Mouse (Mus musculus) stomach, embryonic 16.5 days (tissue): Measurements from ENCODE around the gene Gdf15. TPM values are rescaled to one million over a fixed set of nuclear protein-coding genes. Genes with fewer than 3 reads are reported as not detected.

Source experiments
- ATAC-seq: fragments of 200-750 bp; cut with Nextera tagmentation; 2 replicates; pipeline ENCODE4 v1.8.0; 2017; ENCODE audit warnings: moderate number of reproducible peaks, moderate TSS enrichment; ENCODE audit not compliant: insufficient read depth, low FRiP score
- H3K27ac ChIP-seq: fragments of 300-500 bp; sonication (generic); 2 replicates; pipeline ENCODE4 v1.5.1; 2014; ENCODE audit warnings: low read length
- H3K27me3 ChIP-seq: fragments of 300-500 bp; sonication (generic); 2 replicates; pipeline ENCODE4 v1.6.1; 2014; ENCODE audit warnings: low read length, control low read depth, mixed read lengths; ENCODE audit not compliant: control insufficient read depth, insufficient read depth
- H3K36me3 ChIP-seq: fragments of 300-500 bp; sonication (generic); 2 replicates; pipeline ENCODE4 v1.6.1; 2014; ENCODE audit warnings: low read length; ENCODE audit not compliant: control insufficient read depth, insufficient read depth
- H3K4me1 ChIP-seq: fragments of 300-500 bp; sonication (generic); 2 replicates; pipeline ENCODE4 v1.6.1; 2014; ENCODE audit warnings: low read length, control low read depth, mixed read lengths; ENCODE audit not compliant: control insufficient read depth, insufficient read depth
- H3K4me2 ChIP-seq: fragments of 300-500 bp; sonication (generic); 2 replicates; pipeline ENCODE4 v1.6.1; 2014; ENCODE audit warnings: low read depth, low read length, mixed read lengths
- H3K4me3 ChIP-seq: fragments of 300-500 bp; sonication (generic); replicated peaks from 2 replicates; pipeline ENCODE4 v1.5.1; 2014; ENCODE audit warnings: mild to moderate bottlenecking, low read length
- H3K9ac ChIP-seq: fragments of 300-500 bp; sonication (generic); 2 replicates; pipeline ENCODE4 v1.6.1; 2014; ENCODE audit warnings: low read length
- H3K9me3 ChIP-seq: fragments of 300-500 bp; sonication (generic); replicated peaks from 2 replicates; pipeline ENCODE4 v1.6.1; 2016; ENCODE audit warnings: low read length, control low read depth; ENCODE audit not compliant: control insufficient read depth
- WGBS: fragments of 180-500 bp; shearing (Covaris S2); extraction: QIAGEN DNeasy Blood & Tissue Kit; methylation state at CpG from one replicate; pipeline ENCODE4 v1.1.7; 2014; 5-methylcytosine and 5-hydroxymethylcytosine counted together
- polyA plus RNA-seq: library from polyadenylated mRNA; unstranded; fragments of >200 nt; fragmentation: Nextera tagmentation; extraction: Ambion mirVana; gene quantifications from 2 replicates; pipeline ENCODE4 v1.2.1, GENCODE M21; 2015

Gene Gdf15
- polyA plus RNA-seq, 1 experiment from 2014 or later: 0.57 TPM

DNA sequence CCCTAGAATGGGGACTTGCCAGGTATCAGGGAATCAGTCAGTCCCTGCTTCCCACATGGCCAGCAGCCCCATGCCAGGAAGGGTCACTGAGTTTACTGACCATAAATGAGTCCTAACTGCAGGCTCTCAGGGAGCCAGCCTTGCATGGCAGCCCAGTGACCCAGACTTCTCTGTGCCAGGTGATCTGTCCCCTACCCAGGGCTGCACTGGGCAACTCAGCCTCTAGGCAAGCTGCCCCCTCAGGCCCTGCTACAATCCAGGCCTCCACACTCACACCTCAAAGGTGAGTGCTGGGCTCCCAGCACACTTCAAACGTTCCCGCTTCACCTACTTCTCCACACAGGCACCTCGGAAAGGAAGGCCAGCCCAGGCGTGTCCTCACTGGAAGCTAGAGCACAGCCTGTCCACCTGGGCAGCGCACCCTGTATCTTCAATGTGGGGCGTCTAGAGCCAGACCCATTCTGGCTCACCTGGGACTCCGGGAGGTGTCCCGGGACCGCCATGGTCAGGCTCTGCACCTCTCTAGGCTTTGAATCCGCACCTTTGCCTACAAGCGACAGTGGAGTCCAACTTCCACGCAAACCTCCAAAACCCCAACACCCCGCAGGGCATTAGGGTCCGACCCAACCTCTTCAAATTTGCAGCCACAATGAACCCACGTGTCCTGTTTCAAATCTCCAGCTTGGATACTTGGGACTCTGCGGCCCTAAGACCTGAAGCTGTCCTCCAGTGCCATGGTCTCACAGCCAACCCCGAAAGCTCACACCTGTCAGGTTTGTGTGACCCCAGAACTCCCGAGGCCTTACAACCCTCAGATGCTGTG lies 25.3 kb downstream of the Gdf15 start:
- Histone ChIP-seq H3K4me3 (peak overlapping the region; percentile 85), H3K9ac (peak overlapping the region; percentile 97), H3K27ac (peak overlapping the region; percentile 19; the same call in 1 of the 2 replicates), H3K27me3 (no peaks in the 10 kb centered on the region), H3K9me3 (0 out of 2 replicates have a peak, but pooled peaks cover 4% of the 10 kb centered on the region), H3K4me1 (peaks cover 26% of the 10 kb centered on the region), H3K4me2 (peak overlapping the region; percentile 98), H3K36me3 (peaks cover 5% of the 10 kb centered on the region)
- WGBS: 58% methylated on average over 18 of the region's 18 CpGs
- no peak for ATAC-seq

DNA sequence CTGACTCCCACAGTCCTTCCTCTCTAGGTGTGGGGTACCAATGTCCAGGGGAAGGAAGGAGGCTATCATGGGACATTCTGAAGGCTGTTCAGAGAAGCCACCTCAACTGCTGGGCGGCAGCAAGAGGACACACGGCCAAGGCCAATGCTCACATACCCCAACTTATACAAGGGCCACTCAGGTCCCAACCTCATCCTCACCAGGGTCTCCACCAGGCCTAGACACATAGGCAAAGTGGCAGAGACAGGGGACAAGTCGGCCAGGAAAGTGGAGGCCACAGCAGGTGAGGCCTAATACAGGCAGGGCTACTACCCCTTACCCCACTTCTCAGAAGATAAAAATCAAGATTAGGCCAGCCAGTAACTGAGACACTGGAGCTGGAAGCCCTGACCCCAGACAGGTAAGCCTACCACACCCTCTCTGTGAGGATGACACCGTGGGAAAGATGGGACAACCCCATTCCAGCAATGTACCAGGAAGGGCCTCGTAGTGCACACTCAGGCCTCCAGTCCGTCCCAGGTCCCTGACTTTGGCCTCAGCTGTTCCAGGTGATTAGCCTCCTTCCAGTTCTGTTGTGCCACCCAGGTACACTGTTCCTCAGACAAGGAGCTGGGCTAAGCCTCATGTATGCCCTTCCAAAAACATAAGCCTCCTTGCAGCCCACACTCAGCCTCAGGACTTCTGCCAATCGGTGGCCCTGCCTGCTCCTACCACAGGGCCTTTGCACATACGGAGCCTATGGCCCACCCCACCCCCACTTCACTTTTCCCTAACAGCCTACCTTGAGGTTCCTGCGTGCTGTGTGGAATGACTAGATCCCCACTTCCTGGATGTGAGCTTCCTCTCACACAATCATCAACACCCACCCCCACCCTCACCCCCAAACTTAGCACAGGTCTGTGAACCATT lies 26.1 kb downstream of the Gdf15 start:
- H3K4me1 ChIP-seq: peaks cover 24% of the 10 kb centered on the region
- no peaks in the 10 kb centered on the region for H3K27me3 ChIP-seq
- H3K27ac ChIP-seq: no peak overlapping the region
- ATAC-seq: no peak
- no peak overlapping the region for H3K4me2 ChIP-seq
- 0 out of 2 replicates have a peak, but pooled peaks cover 4% of the 10 kb centered on the region for H3K9me3 ChIP-seq
- 0 out of 2 replicates have a peak overlapping the region, but pooled peaks have one; percentile 3 for H3K9ac ChIP-seq
- H3K4me3 ChIP-seq: no peak overlapping the region
- WGBS: 82% methylated on average over 9 of the region's 9 CpGs
- peaks cover 9% of the 10 kb centered on the region for H3K36me3 ChIP-seq

DNA sequence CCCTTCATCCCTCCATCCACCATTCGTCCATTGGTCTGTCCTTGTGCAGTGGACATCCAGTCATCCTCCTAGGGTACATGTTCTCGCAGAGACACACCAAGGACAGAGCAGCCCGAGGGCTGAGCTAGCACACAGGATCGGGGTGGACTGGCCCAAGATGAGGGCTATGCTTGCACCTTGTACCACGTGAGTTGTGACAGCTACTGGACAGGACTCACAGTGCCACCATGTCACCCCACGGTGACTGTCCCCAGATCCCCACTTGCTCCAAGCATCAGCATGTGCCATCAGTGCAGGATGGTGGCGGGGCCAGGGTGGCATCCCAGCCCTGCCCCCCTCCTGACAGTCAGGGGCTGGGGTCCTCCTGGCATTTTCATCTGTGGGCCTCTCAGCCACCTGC lies 27.7 kb downstream of the Gdf15 start:
- 0 out of 2 replicates have a peak overlapping the region, but pooled peaks have one; percentile 21 for H3K9ac ChIP-seq
- no peak for ATAC-seq
- H3K4me2 ChIP-seq: no peak overlapping the region
- H3K27me3 ChIP-seq: no peaks in the 10 kb centered on the region
- 0 out of 2 replicates have a peak, but pooled peaks cover 4% of the 10 kb centered on the region for H3K9me3 ChIP-seq
- 86% methylated on average over 7 of the region's 7 CpGs for WGBS
- peaks cover 38% of the 10 kb centered on the region for H3K4me1 ChIP-seq
- peaks cover 9% of the 10 kb centered on the region for H3K36me3 ChIP-seq
- no peak overlapping the region for H3K4me3 ChIP-seq
- no peak overlapping the region for H3K27ac ChIP-seq

DNA sequence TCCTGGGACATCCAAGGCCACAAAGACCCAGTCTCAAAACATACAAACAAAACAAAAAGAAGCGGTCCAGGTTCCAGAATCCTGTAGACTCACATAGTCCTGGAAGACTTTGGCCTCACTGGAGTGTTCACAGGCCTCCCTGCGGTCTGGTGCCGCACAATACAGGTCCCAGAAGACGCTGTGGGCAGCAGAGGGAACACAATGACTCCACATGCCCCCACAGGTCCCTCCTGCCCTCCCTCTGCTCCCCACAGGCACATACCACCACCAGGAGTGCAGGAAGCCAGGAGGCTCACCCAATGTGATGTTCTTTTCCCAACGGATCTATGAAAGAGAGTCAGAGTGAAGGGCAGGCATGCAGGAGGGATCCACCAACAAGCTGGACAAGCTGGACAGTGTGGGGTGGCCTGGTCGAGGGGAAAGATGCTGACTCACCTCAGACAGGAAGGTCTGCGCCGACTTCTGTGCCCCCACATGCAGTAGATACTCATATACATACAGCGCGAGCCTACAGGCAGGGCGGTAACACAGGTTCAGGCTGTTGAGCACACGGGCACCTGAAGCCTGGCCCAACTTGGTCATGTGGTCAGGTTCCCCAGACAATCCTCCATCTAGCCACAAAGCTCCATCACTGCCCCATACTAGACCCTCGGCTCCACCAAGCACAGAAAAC lies 30.0 kb downstream of the Gdf15 start:
- no peak overlapping the region for H3K9ac ChIP-seq
- H3K4me1 ChIP-seq: peaks cover 46% of the 10 kb centered on the region
- no peak overlapping the region for H3K27ac ChIP-seq
- H3K36me3 ChIP-seq: peaks cover 9% of the 10 kb centered on the region
- H3K4me2 ChIP-seq: no peak overlapping the region
- H3K27me3 ChIP-seq: no peaks in the 10 kb centered on the region
- WGBS: 93% methylated on average over 13 of the region's 13 CpGs
- ATAC-seq: no peak
- 0 out of 2 replicates have a peak, but pooled peaks cover 4% of the 10 kb centered on the region for H3K9me3 ChIP-seq
- no peak overlapping the region for H3K4me3 ChIP-seq

DNA sequence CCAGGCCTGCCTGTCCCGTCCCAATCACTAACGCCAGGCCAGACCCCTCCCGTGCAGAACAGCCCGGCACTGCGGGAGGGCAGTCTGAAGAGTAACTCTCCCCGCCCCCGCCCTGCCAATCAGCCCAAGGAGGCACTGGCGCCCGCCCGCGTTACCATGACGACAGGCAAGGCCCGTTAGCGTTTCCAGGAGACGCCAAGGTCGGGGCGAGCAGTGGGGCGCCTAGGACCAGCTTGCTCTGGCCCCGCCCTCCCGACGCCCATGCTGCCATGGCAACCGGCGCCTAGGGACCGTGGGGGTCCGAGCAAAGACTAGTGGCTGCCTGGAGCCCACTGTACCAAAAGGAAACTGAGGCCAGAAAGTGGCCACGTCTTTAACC lies 31.0 kb downstream of the Gdf15 start:
- peak; percentile 16; the same call in 1 of the 2 replicates for ATAC-seq
- Histone ChIP-seq H3K4me1 (peaks cover 48% of the 10 kb centered on the region), H3K36me3 (peaks cover 12% of the 10 kb centered on the region), H3K4me2 (peak overlapping the region; percentile 41), H3K27me3 (no peaks in the 10 kb centered on the region), H3K27ac (peak overlapping the region; percentile 51; the same call in 1 of the 2 replicates), H3K4me3 (0 out of 2 replicates have a peak overlapping the region, but pooled peaks have one; percentile 7), H3K9ac (peak overlapping the region; percentile 28; the same call in 1 of the 2 replicates), H3K9me3 (0 out of 2 replicates have a peak, but pooled peaks cover 4% of the 10 kb centered on the region)
- 2% methylated on average over 26 of the region's 26 CpGs for WGBS

DNA sequence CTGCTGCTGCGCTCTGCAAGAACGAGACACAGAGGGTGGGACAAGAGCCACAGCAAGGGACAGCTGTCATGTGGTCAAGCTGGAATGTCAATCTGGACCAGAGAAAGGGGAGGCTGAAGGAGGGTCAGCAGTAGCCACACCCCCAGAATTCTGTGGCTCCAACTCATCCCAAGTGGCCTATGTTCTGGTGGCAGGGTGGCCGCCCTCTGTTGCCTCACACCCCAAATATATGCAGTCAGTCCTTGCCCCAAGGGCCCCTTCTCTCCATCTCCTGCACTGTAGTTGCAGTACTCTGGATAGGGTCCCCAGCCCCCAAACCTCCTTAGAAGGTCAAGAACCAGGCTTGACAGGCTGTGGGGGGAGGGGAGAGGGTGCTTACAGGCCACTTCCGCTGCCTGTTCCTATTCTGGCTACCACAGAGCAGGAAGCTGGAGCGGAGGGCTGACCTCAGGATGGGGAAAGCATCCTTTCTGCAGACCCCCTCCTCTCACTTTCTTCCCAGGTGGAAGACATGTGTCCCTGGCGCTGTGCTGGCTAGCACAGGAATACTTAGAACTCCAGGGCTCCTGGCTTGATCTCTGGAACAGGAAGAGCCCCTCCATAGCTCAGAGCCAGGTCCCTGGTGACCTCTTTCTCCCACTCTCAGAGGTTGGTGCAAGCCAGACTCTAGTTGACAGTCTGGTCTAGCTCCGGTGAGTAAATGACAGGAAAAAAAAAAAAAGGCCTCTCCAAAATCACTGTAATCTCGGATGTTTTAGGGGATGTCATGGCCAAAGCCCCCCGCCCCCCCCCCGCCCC lies 31.6 kb downstream of the Gdf15 start:
- ATAC-seq: no peak
- peaks cover 49% of the 10 kb centered on the region for H3K4me1 ChIP-seq
- 31% methylated on average over 10 of the region's 10 CpGs for whole genome bisulfite sequencing
- peaks cover 12% of the 10 kb centered on the region for H3K36me3 ChIP-seq
- H3K9ac ChIP-seq: peak overlapping the region; percentile 32
- H3K9me3 ChIP-seq: 0 out of 2 replicates have a peak, but pooled peaks cover 4% of the 10 kb centered on the region
- peak overlapping the region; percentile 41 for H3K4me2 ChIP-seq
- H3K27ac ChIP-seq: peak overlapping the region; percentile 51; the same call in 1 of the 2 replicates
- H3K4me3 ChIP-seq: 0 out of 2 replicates have a peak overlapping the region, but pooled peaks have one; percentile 7
- H3K27me3 ChIP-seq: no peaks in the 10 kb centered on the region

DNA sequence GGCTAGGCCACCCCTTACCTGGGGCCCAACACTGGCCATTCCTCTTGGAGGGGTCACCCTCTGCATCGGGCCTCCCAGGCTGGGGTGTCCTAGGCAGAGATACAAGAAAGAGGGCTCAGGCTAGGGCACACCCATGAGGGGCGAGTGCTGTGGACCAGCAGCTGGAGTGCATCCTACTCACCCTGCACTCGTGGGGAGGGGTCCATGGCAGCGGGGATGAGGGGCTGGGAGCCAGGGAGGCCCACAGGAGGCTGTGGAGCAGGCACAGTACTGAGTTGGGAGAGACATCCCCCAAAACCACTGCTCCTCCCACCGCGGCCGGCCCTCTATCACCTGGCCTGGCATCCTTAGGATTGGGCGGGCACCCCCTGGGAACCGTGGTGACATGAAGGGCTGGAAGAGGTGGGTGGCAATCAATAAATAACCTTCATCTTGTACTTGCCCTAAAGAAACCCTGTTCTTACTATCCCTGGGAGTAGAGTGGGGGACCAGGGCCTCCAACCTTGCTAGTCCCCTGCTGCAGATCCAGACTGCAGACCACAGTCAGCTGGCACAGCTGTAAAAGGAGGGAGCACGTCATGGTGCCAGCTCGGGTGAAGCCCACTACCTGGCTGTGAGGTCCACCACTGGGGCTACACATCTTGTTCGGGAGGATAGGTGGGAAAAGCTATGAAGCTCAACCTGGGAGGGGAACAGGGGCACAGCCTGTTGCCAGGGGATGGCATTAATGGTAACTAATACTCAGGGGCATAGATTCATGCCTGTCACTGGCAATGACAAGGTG lies 32.6 kb downstream of the Gdf15 start:
- WGBS: 73% methylated on average over 12 of the region's 12 CpGs
- Histone ChIP-seq H3K4me2 (no peak overlapping the region), H3K4me3 (no peak overlapping the region), H3K36me3 (peaks cover 12% of the 10 kb centered on the region), H3K27ac (no peak overlapping the region), H3K9ac (peak overlapping the region; percentile 26; the same call in 1 of the 2 replicates), H3K27me3 (no peaks in the 10 kb centered on the region), H3K9me3 (0 out of 2 replicates have a peak, but pooled peaks cover 4% of the 10 kb centered on the region), H3K4me1 (peaks cover 59% of the 10 kb centered on the region)
- no peak for ATAC-seq
